Mouse (Mus musculus) left cerebral cortex, postnatal 25 days (tissue): ENCODE data around the gene Lnpep. TPM values are rescaled to one million over a fixed set of nuclear protein-coding genes. Genes with fewer than 3 reads are reported as not detected.
A peak's percentile ranks its signal among the peaks of the same experiment; 100 is the strongest.

Experiments used
- DNase-seq, 2 experiments: peaks; one replicate each; pipeline ENCODE4 v3.0.0; 2022; ENCODE audit warnings: low spot score in 2 of 2, mixed read lengths in 1 of 2
- intact Hi-C: fragments of 180-260 bp; cut with DNase I; formaldehyde crosslinking; loops from one replicate; pipeline ENCODE4 v1.15.1; 2025
- total RNA-seq, 2 experiments: library from RNA; stranded (reverse); gene quantifications; 2 replicates each; pipeline ENCODE4 v1.2.3; 2021

Gene Lnpep
- total RNA-seq, 2 experiments from 2014 or later: 98.2 to 112 TPM

DNA sequence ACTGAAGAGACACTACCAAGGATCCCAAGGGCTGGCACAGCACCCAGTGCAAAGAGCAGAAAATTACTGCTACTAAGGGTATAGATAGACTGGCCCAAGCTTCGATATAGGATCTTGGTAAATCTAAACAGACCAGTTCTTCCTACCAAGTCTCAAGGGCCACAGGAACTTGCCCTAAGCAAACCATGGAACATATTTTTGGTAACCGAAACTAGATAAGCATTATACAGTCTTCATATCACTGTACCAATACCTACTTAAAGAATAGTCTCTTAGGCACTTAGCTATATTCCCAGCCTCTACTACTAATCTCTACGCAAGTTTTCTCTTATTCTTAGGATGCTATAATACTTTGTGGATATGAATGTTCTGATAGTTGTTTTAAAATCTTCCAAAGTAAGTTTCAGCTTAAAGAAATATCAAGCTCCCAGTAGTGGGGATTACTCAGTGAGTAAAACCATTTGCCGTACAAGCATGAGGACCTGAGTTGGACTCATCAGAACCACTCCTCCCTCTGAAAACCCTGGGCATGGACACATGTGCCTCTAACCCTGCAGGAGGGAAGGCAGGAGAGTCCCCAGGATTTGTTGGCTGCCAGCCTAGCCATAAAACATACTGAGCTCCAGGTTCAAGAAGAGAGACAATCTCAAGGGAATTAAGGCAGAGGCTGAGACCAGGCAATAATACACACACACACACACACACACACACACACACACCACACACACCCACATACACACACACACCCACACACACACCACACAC is 7.2 kb downstream of the Lnpep start:
- intact Hi-C loops: no loop called here
- DNase-seq: no peak

DNA sequence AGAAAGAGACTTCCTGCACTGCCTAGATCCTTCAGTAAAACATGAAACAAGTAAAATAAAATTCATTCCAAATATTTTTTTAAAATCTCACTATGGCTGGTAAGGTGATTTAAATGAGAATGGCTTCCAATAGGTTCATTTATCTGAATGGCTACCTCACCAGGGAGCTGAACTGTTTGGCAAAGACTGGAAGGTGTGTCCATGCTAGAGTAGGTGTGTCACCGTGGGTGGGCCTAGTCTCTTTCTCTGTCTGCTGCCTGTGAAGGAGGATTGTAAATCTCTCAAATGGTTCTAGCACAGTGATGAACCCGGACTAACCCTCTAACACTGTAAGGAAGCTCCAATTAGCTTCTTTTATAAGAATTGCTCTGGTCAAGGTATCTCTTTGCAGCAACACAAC is 12.5 kb downstream of the Lnpep start:
- intact Hi-C loops: no loop called here
- DNase-seq: no peak

DNA sequence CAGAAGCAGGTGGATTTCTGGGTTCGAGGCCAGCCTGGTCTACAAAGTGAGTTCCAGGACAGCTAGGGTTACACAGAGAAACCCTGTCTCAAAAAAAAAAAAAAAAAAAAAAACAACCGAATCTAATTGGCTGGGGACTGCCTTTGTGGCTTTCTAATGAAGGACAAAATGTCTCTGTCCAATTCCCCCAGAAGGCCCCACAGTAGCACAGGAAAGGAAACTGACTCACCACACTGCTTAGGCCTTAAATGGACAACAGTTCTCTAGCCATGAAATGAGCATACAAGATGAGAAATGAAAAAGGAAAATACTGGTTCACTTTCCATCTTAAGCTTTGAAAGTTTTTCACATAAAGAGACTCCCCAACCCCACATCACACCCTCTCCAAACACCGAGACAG is 15.3 kb downstream of the Lnpep start:
- DNase-seq: no peak
- intact Hi-C loops: no loop called here

DNA sequence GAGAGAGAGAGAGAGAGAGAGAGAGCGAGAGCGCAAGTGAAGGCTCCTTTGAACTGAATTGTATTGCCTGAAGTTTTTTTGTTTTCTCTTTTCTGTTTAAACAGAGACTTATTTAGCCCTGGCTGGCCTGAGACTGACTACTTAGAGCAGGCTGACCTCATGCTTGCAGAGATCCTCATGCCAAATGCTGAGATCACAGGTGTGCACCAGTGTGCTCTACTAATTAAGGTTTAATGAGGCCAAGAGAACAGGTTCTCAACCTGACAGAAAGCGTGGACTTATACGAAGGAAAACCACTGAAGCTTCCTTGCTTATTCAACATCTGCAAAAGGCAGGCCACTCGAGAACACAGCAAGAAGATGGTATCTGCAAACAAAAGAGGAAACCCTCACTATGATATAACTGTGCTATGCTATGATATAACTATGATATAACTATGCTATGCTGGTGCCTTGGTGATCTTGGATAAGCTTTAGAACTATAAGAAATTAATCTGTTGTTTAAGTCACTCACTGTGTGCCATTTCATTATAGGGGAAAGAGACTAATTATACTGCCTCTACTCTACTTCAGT is 16.3 kb downstream of the Lnpep start:
- intact Hi-C loops: no loop called here
- no peak for DNase-seq

DNA sequence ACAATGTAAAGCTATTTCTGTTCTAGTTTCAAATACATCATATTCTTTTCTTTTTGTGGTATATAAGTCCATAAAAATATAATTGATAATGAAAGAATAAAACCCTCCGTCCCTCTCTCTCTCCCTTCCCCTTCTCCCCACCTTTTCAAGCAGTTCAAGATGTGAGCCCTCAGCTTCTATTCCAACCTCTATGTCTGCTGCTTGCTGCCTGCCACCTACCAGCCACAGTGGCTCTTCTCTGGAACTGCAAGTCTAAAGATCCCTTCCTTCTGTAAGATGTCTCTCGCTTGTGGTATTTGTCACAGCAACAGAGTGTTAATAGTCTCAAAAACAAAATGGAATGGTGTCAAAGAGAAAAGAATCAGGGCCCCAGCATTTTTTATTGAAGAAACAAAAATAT is 20.3 kb downstream of the Lnpep start:
- intact Hi-C loops: no loop called here
- no peak for DNase-seq

DNA sequence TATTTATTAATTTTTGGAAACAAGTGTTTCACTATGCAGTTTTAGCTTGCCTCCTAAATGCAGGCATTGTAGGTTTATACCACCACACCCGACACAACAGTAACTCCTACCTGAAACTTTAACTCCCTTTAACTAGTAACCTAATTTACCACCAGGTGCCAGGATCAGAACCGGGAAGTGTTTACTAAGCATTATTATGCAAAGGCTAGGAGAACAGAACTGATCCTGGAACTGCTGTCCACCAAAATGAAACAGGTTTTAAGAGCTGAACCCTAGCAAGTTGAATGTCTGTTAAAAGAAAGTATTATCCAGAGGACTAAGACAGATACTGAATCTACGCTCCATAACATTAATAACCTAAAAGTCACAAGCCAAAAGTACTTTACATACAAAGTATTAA is 21.2 kb downstream of the Lnpep start:
- intact Hi-C loops: no loop called here
- DNase-seq: no peak

DNA sequence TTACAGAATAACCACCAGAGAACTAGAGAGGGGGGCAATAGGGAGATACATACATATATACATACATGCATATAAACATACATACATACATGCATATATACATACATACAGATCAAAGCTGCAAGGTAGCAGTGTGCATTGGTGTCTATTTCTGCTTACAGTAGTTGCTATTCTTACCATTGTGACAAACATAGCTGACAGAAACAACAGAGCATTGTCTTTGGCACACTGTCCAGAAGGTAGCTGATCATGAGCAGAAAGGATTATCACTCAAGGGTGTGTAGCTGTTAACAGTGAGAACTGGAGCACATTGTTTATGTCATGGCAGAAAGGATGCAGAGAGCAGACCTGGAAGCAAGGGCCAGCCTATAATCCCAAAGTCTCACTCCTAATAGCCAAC is 22.1 kb downstream of the Lnpep start:
- intact Hi-C loops: no loop called here

DNA sequence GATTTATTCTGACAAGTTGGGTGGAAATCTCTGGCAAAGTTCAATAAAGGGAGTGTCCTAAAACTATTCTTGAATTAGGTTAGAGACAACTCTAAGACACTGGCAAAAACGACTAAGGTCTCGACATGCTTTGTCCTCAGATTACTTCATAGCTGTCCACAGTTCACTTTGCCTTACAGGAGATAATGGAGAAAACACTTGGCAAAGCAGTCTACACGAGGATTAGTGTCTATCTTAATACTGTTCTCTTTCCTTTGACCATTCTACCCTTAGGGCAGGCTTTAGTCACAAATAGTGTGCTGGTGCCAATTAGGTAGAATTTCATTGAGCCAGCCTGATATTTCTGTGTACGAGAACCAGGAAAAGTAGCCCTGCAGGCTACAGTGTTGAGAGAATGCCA is 22.5 kb downstream of the Lnpep start:
- intact Hi-C loops: no loop called here
- DNase-seq: no peak

More for the DNA sequence above, 22.1 kb downstream of the Lnpep start:
- DNase-seq: no peak

DNA sequence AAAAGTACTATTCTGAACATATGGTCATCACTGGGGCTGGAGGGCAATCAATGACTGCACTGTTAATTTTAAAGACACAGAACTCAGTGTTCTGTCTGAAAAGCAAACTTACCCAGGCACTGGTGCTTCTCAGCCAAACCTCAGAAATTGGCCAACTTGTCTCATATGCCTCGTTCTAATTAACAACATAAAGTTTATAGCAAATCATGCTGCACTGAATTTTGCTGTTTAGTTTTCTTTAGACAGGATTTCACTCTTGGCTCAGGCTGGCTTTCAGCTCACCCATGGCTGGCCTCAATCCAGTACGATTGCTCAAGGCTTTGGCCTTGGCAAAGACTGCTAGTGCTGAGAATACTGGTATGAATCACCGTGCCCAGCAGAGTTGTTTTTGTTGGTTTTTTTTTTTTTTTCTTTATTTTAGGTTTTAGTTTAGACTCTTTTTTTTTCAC is 24.0 kb downstream of the Lnpep start:
- intact Hi-C loops: no loop called here
- DNase-seq: peak; percentile 69 to 71

DNA sequence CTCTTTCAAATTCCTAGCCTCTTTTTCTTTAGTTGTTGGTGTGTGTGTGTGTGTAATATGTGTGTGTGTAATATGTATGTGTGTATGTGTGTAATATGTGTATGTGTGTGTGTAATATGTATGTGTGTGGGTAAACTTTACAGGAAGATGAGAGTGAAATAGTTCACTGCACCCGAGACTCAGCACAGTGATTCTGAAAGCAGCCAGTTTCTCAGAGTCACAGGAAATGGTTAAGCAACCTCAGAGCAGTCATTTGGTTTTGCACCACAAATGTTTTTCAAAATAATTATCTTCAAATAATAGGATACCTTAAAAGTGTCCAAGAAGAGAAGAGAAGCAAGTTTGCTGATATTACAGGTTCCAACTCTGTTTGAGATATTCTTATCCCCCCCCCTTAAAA is 24.8 kb downstream of the Lnpep start:
- intact Hi-C loops: no loop called here
- DNase-seq: no peak

DNA sequence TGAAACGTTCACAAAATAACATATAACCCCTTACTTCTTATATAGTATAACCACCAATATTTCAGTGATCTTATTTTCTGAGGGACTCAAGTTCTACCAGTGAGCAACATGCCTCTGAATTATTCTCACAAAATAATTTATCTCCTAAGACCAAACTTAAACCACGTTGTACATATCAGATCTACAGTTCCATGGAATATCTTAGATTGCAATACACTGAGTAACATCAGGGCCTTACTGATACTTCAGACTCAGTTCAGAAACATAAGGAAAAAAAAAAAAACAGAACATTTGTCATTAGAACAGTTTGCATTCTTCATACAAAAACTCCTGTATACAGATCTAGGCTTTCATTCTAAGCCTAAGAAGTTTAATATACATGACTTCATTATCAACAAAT is 26.5 kb downstream of the Lnpep start:
- DNase-seq: no peak
- intact Hi-C loops: no loop called here

DNA sequence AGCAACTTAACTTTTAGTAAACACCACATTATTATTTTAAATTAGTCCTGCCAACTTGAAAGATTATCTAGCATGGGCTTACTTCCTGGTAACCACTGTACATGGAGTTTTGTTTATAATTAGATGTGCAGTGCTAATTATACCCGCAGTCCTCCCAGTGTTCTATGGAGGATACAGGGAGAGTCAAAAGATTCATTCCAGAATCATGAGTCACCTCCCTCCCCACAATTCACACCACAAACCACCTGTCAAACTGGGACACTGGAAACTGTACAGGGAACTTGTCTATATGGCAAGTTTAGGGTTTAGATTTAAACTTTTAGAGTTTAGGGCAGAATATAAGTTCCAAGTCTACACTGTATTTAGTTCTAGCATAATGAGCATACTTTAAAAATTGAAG is 31.9 kb downstream of the Lnpep start:
- peak in 1 of 2 experiments; percentile 81 for DNase-seq
- intact Hi-C loops: loop anchor here (2.0 kb wide), 1 partner anchor 32 kb away; the partner anchor contains the start of gene Lnpep

DNA sequence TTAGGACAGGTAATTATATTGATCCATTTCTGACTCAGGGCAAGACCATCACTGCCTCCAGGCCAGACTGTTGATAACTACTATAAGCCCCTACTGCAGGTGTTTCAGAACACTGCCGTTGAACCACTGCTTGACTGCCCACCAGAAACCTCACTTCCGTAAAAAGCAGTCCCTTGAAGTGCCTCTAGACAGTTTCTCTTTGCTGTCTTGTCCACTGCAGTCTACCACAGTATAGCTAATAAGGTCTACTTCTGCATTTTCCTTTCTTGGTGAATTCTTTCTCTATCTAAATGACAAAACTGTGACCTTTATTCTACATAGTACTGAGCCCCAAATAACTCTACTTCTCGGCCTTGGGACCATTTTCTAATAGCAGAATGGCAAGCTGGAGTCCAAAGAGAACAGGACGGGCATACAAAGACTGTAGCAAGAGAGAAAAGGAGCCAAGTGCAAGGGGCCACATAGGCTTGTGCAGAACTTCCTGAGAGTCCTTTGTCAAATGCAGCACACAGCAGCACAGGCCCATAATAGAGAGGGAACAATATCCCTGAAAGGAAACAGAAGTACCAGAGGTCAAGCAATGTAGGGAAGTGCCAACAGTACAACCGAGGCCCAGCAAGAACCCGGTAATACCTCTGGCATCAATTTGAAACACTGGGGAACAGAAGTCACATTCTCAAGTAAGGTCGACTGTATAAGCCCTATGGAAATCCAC is 37.4 kb downstream of the Lnpep start:
- intact Hi-C loops: no loop called here

DNA sequence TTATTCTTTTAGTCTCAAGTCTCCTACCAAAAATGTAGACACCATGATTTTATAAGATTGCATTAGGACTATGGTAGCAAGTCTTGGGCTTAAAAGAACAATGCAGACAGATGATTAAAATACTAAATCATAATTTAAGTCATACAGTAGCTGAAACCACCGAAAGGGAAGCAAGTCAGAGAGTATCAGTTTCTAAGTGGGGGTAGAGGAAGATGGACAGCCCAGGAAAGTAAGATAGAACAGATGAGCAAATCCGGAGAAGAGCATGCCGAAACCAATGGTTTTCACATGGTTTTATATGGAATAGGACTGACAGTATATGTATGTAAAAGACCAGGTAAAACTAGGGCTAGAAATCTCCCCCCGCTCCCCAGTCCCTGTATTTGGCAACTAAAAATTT is 39.7 kb downstream of the Lnpep start:
- no peak for DNase-seq
- intact Hi-C loops: no loop called here

More for the DNA sequence above, 37.4 kb downstream of the Lnpep start:
- DNase-seq: no peak

DNA sequence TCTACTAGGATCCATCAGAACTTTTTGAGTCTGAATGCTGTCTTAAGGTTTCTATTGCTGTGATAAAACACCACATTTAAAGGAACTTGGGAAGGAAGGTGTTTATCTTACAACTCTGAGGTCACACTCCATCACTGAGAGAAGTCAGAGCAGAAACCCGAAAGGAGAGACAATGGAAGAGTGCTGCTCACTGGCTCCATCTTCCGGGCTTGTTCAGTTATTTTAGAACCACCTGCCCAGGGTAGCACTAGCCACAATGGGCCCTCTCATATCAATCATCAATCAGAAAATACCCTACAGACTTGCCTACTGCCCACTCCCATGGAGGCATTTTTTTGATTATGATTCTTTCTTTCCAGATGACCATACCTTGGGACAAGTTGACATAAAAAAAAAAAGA is 41.0 kb downstream of the Lnpep start:
- intact Hi-C loops: no loop called here
- no peak for DNase-seq

DNA sequence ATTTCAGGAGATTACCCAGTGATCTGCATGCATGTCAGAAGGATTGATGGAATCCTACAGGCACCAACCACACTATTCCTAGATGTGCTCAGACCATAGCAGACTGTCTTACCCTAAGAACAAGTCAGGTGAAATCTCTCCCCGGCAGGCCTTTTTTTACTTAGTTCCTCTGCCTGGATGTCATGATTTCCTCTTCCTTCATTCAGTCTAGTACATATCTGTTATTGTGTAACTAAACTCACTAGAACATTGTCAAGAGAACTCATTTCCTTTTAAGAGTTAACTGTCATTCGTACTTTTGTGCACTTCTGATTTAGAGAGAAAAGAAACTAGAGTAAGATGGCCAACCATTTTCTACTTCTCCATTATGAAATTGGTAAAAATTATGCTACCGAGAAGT is 43.6 kb downstream of the Lnpep start:
- no peak for DNase-seq
- intact Hi-C loops: no loop called here

DNA sequence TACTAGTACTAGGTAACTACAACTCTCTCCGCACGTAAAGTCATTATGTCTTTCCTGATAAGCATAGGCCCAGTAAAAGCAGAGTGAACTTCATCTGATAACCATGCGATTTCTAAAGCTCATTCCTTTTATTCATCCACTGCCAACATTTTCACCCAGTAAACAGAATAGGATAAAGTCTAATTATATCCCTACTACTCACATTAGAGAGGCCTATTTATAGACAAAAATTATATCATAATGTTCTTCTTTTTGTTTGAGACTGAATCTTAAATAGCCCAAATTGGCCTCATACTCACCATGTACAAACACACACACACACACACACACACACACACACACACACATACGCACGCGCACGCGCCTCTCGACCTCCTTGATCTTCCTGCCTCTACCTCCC is 48.5 kb downstream of the Lnpep start:
- intact Hi-C loops: no loop called here

DNA sequence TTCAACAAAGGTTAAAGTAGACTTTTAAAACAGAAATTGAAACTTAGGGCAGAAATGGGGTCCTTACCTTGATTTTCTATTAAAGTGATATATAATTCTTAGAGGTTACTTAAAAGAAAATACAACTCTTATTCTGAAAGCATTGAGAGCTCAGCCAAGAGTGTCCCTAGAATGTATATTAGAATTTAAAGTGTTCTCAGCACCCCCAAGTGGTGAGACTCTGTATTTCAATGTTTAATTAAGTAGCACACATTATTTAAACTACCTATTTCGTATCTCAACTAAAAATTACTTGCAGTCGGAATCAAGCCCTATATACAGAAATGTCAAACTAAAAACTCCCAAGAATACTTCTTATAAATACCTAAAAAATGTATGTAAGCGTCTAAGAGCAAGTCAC is 57.8 kb downstream of the Lnpep start:
- peak; percentile 44 to 61 for DNase-seq
- intact Hi-C loops: loop anchor here (10.0 kb wide), 1 partner anchor 172 kb away; no protein-coding TSS in a partner anchor

More for the DNA sequence above, 48.5 kb downstream of the Lnpep start:
- DNase-seq: no peak

DNA sequence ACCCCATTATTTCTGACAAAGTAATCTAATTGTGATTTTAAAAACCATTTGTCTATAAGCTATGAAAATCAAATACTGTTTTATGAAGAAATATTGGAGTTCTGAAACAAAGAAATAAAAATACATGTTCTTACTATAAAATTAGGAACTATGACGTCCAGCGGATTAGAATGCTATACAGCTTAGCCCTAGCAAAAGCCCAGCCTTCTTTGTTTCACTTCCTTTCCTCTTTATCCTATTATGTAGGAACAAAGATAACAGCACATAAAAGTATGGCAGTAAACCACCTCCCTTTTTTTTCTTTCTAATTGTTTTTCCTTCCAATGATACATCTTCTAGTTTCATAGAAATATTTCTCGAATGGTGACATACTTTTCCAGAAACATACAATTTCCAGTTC is 75.9 kb downstream of the Lnpep start:
- DNase-seq: no peak
- intact Hi-C loops: no loop called here

DNA sequence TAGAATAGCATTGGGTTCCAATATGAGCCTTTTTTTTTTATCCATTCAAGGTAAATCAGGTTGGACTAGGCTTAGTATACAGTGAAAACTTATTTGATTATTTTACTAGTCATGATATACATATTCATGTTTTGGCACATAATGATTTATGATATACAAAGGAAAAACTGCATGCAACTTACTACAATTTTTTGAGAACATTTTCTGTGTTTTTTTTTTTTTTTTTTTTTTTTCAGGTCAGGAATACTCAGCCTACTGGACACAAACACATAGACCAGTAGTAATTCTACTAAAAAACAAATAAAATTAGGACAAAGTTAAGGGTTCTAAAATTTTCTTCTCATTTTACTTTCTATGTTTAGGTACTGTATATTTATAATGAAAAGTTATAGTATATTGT is 93.5 kb downstream of the Lnpep start:
- no peak for DNase-seq
- intact Hi-C loops: no loop called here
